Mouse (Mus musculus) heart, embryonic 11.5 days (tissue): ENCODE results near the gene Tubb4a. TPM values are rescaled to one million over a fixed set of nuclear protein-coding genes. Genes with fewer than 3 reads are reported as not detected.
"Not testable (repeated sequence)": the region's sequence is repeated elsewhere in the genome, so short reads cannot be mapped to it uniquely, and the experiment has no call there.

Experiments used
- ATAC-seq: fragments of 200-750 bp; cut with Nextera tagmentation; replicated peaks from 2 replicates; pipeline ENCODE4 v1.8.0; 2017; ENCODE audit warnings: moderate library complexity; ENCODE audit not compliant: insufficient number of reproducible peaks, low FRiP score, low TSS enrichment
- H3K27ac ChIP-seq: fragments of 300-500 bp; sonication (generic); 2 replicates; pipeline ENCODE4 v1.5.1; 2014; ENCODE audit warnings: mild to moderate bottlenecking, low read depth, low read length
- H3K27me3 ChIP-seq: fragments of 300-500 bp; sonication (generic); 2 replicates; pipeline ENCODE4 v1.6.1; 2014; ENCODE audit warnings: mild to moderate bottlenecking, low read length, mixed read lengths; ENCODE audit not compliant: control insufficient read depth, insufficient read depth
- H3K36me3 ChIP-seq: fragments of 300-500 bp; sonication (generic); 2 replicates; pipeline ENCODE4 v1.6.1; 2014; ENCODE audit warnings: mild to moderate bottlenecking, low read length, moderate library complexity, mixed read lengths; ENCODE audit not compliant: control insufficient read depth, insufficient read depth
- H3K4me1 ChIP-seq: fragments of 300-500 bp; sonication (generic); 2 replicates; pipeline ENCODE4 v1.6.1; 2014; ENCODE audit warnings: low read length; ENCODE audit not compliant: control insufficient read depth, insufficient read depth
- H3K4me2 ChIP-seq: fragments of 300-500 bp; sonication (generic); 2 replicates; pipeline ENCODE4 v1.6.1; 2014; ENCODE audit warnings: mild to moderate bottlenecking, moderate library complexity
- H3K4me3 ChIP-seq: fragments of 300-500 bp; sonication (generic); 2 replicates; pipeline ENCODE4 v1.5.1; 2014; ENCODE audit warnings: low read depth, low read length
- H3K9ac ChIP-seq: fragments of 300-500 bp; sonication (generic); 2 replicates; pipeline ENCODE4 v1.6.1; 2014; ENCODE audit warnings: mild to moderate bottlenecking, low read depth, low read length, moderate library complexity
- H3K9me3 ChIP-seq: fragments of 300-500 bp; sonication (generic); replicated peaks from 2 replicates; pipeline ENCODE4 v1.6.1; 2016; ENCODE audit warnings: low read length; ENCODE audit not compliant: control insufficient read depth
- WGBS: fragments of 180-500 bp; shearing (Covaris S2); extraction: QIAGEN DNeasy Blood & Tissue Kit; methylation state at CpG from one replicate; pipeline ENCODE4 v1.1.7; 2014; ENCODE audit not compliant: insufficient replicate concordance; 5-methylcytosine and 5-hydroxymethylcytosine counted together
- polyA plus RNA-seq: library from polyadenylated mRNA; unstranded; fragments of >200 nt; fragmentation: Nextera tagmentation; extraction: Ambion mirVana; gene quantifications from 2 replicates; pipeline ENCODE4 v1.2.1, GENCODE M21; 2014

Gene Tubb4a
- polyA plus RNA-seq, 1 experiment from 2014 or later: 12.2 TPM

DNA sequence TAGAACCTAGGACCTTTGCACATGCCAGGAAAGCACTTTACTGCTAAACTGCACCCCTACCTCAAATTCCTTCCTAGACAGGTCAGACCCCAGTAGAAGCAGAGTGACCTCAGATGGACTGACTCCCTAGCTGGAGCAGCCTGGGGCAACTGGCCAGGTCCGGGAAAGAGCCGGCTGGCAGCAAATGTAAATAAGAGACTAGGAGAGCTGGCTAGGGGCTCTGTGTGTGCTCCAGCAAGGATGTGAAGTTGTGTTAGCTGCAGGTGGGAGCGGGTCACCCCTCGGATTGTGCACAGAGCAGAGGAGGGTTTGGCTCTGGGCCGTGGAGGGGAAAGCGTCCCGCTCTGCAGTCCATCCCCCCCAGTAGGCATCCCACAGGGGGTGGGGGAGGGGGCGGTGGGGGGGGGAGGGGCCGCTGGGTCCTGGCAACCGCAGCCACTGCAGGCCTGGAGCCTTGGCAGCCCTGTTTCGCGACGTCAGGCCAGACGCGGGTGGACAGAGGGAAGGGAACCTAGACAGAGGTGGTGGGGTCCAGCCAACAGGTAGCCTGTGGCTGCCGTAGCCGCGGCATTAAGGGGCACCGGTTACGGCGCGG lies 28.6 kb downstream of the Tubb4a start, which contains the start of gene Crb3:
Gene Crb3 (plus strand): TSS at position 215 of the 595 bp plus-strand sequence.
- peak within 1 kb of the TSS; percentile 91 for H3K4me2 ChIP-seq
- 1% methylated on average over 19 of the region's 22 CpGs for WGBS
- peaks cover 17% of the 10 kb centered on the region for H3K4me1 ChIP-seq
- H3K4me3 ChIP-seq: peak within 1 kb of the TSS; percentile 81
- peaks cover 32% of the 10 kb centered on the region for H3K27me3 ChIP-seq
- H3K27ac ChIP-seq: no peak within 1 kb of the TSS
- peak within 1 kb of the TSS; percentile 86 for H3K9ac ChIP-seq
- no peaks in the 10 kb centered on the region for H3K36me3 ChIP-seq
- no peaks in the 10 kb centered on the region for H3K9me3 ChIP-seq
- ATAC-seq: 0 out of 2 replicates have a peak, but pooled peaks have one; percentile 7

DNA sequence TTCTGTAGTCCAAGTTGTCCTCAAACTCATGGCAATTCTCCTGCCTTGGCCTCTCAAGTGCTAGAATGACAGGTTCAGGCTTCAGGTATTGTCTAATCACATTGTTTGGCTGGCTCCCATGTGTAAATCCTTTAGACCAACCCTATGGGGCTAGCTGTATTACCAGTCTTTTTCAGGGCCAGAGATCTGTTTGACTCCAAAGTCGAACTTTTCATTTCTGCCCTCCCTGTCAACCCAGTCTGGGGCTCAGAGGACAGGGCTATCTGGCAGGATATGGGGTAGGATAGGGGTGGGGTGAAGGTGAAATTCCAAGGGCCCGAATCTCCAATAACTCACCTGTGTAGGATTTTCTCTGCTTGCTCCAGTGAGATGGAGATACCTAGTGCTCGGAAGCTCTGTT lies 31.3 kb downstream of the Tubb4a start:
- H3K4me3 ChIP-seq: no peak overlapping the region
- no peaks in the 10 kb centered on the region for H3K9me3 ChIP-seq
- H3K9ac ChIP-seq: no peak overlapping the region
- ATAC-seq: no peak
- H3K27ac ChIP-seq: no peak overlapping the region
- peaks cover 10% of the 10 kb centered on the region for H3K27me3 ChIP-seq
- H3K4me1 ChIP-seq: peaks cover 9% of the 10 kb centered on the region; the same call in 1 of the 2 replicates
- H3K4me2 ChIP-seq: no peak overlapping the region
- H3K36me3 ChIP-seq: peaks cover 4% of the 10 kb centered on the region; the same call in 1 of the 2 replicates
- WGBS: 71% methylated on average over 3 of the region's 3 CpGs

DNA sequence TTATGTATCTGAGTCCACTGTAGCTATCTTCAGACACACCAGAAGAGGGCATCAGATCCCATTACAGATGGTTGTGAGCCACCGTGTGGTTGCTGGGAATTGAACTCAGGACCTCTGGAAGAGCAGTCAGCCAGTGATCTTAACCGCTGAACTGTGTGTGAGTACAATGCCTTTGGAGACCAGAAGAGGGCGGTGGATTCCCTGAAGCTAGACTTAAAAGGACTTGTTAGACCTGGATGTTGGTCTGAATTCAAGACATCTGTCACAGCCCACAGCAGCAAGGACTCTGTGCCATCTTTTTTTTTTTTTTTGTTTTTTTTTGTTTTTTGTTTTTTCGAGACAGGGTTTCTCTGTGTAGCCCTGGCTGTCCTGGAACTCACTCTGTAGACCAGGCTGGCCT lies 35.9 kb downstream of the Tubb4a start:
- not testable (repeated sequence) for H3K27ac ChIP-seq, H3K9me3 ChIP-seq, H3K9ac ChIP-seq, H3K4me1 ChIP-seq, ATAC-seq, H3K36me3 ChIP-seq, H3K4me3 ChIP-seq, H3K27me3 ChIP-seq, H3K4me2 ChIP-seq
- WGBS: 80% methylated on average over 4 of the region's 4 CpGs

DNA sequence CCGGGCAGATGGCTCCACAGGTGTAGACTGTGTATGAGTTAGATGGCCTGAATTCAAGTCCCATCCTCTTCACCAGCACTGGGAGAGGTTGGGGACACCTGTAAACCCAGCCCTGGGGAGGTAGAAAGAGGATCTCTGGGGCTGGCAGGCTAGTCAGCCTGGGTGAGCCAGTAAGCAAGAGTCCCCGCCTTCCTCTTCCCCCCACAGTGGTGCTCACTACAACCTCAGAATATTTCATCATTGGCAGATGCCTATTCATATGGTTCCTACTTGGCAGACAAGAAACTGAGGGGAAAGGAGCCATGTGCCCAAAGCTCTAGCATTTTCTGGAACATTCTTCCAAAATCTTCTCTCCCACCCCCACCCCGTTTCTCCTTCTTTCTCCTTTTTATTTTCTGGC lies 38.8 kb downstream of the Tubb4a start:
- Histone ChIP-seq H3K9me3 (no peaks in the 10 kb centered on the region), H3K4me1 (no peaks in the 10 kb centered on the region), H3K27ac (no peak overlapping the region), H3K9ac (no peak overlapping the region), H3K4me2 (no peak overlapping the region), H3K27me3 (no peaks in the 10 kb centered on the region), H3K4me3 (no peak overlapping the region), H3K36me3 (peaks cover 6% of the 10 kb centered on the region; the same call in 1 of the 2 replicates)
- WGBS: 85% methylated on average over 3 of the region's 3 CpGs
- ATAC-seq: no peak

DNA sequence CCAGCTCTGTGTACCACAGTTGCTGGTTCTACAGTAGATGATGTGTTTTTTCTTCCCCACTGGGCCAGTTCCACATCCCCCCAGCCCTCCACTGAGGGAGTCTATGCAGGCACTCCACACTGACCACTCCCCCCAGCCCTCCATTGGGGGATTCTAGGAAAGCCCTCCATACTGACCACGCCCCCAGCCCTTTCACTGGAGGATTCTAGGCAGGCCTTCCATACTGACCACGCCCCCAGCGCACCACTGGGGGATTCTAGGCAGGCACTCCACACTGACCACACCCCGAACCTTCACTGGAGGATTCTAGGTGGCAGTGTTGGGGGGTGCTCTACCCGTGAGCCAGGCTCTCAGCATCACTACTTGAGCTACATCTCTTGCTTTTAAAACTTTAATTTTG lies 40.2 kb downstream of the Tubb4a start:
- no peaks in the 10 kb centered on the region for H3K9me3 ChIP-seq
- ATAC-seq: 0 out of 2 replicates have a peak, but pooled peaks have one; percentile 11
- H3K9ac ChIP-seq: no peak overlapping the region
- H3K27ac ChIP-seq: no peak overlapping the region
- H3K36me3 ChIP-seq: peaks cover 5% of the 10 kb centered on the region; the same call in 1 of the 2 replicates
- WGBS: 31% methylated on average over 5 of the region's 5 CpGs
- H3K4me2 ChIP-seq: no peak overlapping the region
- H3K4me1 ChIP-seq: peaks cover 3% of the 10 kb centered on the region; the same call in 1 of the 2 replicates
- H3K27me3 ChIP-seq: no peaks in the 10 kb centered on the region
- H3K4me3 ChIP-seq: no peak overlapping the region

DNA sequence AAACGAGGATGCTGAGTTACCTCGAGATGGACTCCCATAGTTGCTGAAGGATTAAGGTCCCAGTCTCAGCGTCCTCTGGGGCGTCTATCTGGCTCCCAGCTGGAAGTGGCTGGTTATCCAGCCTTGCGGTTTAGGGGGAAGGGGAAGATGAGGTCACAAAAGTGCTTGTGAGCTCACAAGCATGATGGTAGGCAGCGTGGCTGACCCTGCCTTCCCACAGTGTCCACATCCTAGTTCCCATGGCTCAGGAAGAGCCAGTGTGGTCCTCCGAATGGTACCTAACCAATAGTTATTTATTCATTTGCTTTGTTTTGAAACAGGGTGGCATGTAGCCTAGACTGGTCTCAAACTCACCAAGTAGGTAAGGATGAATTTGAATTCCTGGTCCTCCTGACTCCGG lies 46.0 kb downstream of the Tubb4a start, which contains the start of gene Slc25a41:
Gene Slc25a41 (minus strand): TSS at position 101 of the 400 bp plus-strand sequence.
- Histone ChIP-seq H3K9ac (no peak within 1 kb of the TSS), H3K9me3 (no peaks in the 10 kb centered on the region), H3K4me3 (no peak within 1 kb of the TSS), H3K4me2 (no peak within 1 kb of the TSS), H3K27ac (no peak within 1 kb of the TSS), H3K36me3 (no peaks in the 10 kb centered on the region), H3K27me3 (peaks cover 11% of the 10 kb centered on the region), H3K4me1 (peaks cover 3% of the 10 kb centered on the region; the same call in 1 of the 2 replicates)
- 65% methylated on average over 8 of the region's 8 CpGs for WGBS
- ATAC-seq: no peak

DNA sequence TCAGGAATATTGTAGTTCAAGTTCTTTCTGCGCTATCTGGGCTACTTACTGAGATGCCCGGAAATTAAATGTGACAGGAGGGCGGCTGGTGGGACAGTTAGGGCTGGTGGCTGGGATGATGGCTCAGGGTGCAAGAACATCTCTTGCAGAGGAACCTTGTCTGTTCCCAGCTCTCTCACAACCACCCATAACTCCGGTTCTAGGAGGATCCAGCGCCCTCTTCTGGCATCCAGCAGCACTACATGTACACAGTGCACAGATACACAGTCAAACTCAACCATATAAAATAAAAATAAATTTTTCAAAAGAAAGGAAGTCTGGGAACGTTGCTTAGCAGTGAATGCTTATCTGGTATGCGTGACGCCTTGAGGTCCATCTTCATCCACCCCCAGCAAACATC lies 48.6 kb downstream of the Tubb4a start:
- ATAC-seq: no peak
- Histone ChIP-seq H3K4me3 (no peak overlapping the region), H3K9ac (no peak overlapping the region), H3K9me3 (no peaks in the 10 kb centered on the region), H3K27ac (no peak overlapping the region), H3K36me3 (no peaks in the 10 kb centered on the region), H3K27me3 (peaks cover 11% of the 10 kb centered on the region), H3K4me2 (no peak overlapping the region), H3K4me1 (peaks cover 3% of the 10 kb centered on the region; the same call in 1 of the 2 replicates)
- WGBS: 35% methylated on average over 8 of the region's 8 CpGs

DNA sequence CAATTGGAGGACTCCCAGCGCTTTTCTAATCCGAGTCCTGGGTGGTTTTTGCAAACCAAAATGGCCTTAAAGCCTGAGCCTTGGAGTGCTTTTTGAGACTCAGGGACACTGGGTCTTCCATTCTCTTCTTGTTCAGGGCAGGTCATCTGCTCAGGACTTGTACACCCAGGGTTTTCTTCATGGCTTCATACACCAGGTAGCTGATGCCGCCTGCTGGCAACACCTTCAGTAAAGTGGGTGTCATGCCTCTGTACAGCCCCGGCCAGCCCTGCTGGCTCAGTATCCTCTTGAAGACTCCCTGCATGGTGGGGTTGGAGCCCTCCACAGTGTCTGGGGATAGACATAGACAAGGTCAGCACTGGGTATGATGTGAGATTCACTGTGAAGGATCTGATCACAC lies 54.7 kb downstream of the Tubb4a start:
- Histone ChIP-seq H3K27ac (no peak overlapping the region), H3K4me3 (no peak overlapping the region), H3K27me3 (no peaks in the 10 kb centered on the region), H3K9me3 (no peaks in the 10 kb centered on the region), H3K36me3 (peaks cover 4% of the 10 kb centered on the region), H3K4me1 (peaks cover 13% of the 10 kb centered on the region), H3K9ac (no peak overlapping the region), H3K4me2 (peak overlapping the region; percentile 68)
- WGBS: 78% methylated on average over 4 of the region's 4 CpGs
- no peak for ATAC-seq
